Mouse (Mus musculus): Measurements from ENCODE around the gene Tfec.

Tfec gene

GRCm38 (mm10) chr6:16898251-16898862 is at the start of gene Tfec:
TSS of gene Tfec (minus strand) at chr6:16898441.
- DNase-seq (ENCODE audit: low spot score) = no peak

GRCm38 (mm10) chr6:16947837-16948236 is 49.6 kb upstream of the Tfec start:
- no peak for DNase-seq (ENCODE audit: low spot score)

- DNase-seq (ENCODE audit: low spot score) = no peak
These were observed 45.3 kb upstream of the Tfec start for GRCm38 (mm10) chr6:16943513-16943912.

GRCm38 (mm10) chr6:16942433-16942832 is 44.2 kb upstream of the Tfec start:
- no peak for DNase-seq (ENCODE audit: low spot score)

- no peak for DNase-seq (ENCODE audit: low spot score)
These were observed 32.8 kb upstream of the Tfec start for GRCm38 (mm10) chr6:16931059-16931458.

- no peak for DNase-seq (ENCODE audit: low spot score)
These were observed 21.9 kb upstream of the Tfec start for GRCm38 (mm10) chr6:16920111-16920656.

- no peak for DNase-seq (ENCODE audit: low spot score)
These were observed 6.4 kb downstream of the Tfec start for GRCm38 (mm10) chr6:16891819-16892218.

- DNase-seq (ENCODE audit: low spot score) = no peak
These were observed 14.5 kb downstream of the Tfec start for GRCm38 (mm10) chr6:16883537-16884307.

GRCm38 (mm10) chr6:16874021-16874542 is 24.2 kb downstream of the Tfec start:
- no peak for DNase-seq (ENCODE audit: low spot score)

- DNase-seq (ENCODE audit: low spot score) = no peak
These were observed 28.2 kb downstream of the Tfec start for GRCm38 (mm10) chr6:16870067-16870466.

- DNase-seq (ENCODE audit: low spot score) = no peak
These were observed 29.9 kb downstream of the Tfec start for GRCm38 (mm10) chr6:16868314-16868713.

- no peak for DNase-seq (ENCODE audit: low spot score)
These were observed 35.3 kb downstream of the Tfec start for GRCm38 (mm10) chr6:16862753-16863508.

- DNase-seq (ENCODE audit: low spot score) = no peak
These were observed 36.2 kb downstream of the Tfec start for GRCm38 (mm10) chr6:16862050-16862449.

GRCm38 (mm10) chr6:16855879-16856545 is 42.2 kb downstream of the Tfec start:
- DNase-seq (ENCODE audit: low spot score) = no peak

GRCm38 (mm10) chr6:16854977-16855376 is 43.3 kb downstream of the Tfec start:
- no peak for DNase-seq (ENCODE audit: low spot score)

GRCm38 (mm10) chr6:16846521-16846920 is 51.7 kb downstream of the Tfec start:
- DNase-seq (ENCODE audit: low spot score) = no peak

GRCm38 (mm10) chr6:16835631-16836030 is 62.6 kb downstream of the Tfec start:
- DNase-seq (ENCODE audit: low spot score) = no peak

- DNase-seq (ENCODE audit: low spot score) = no peak
These were observed 69.9 kb downstream of the Tfec start for GRCm38 (mm10) chr6:16828304-16828703.

- no peak for DNase-seq (ENCODE audit: low spot score)
These were observed 76.3 kb downstream of the Tfec start for GRCm38 (mm10) chr6:16821985-16822384.

- no peak for DNase-seq (ENCODE audit: low spot score)
These were observed 91.9 kb downstream of the Tfec start for GRCm38 (mm10) chr6:16806302-16806701.

GRCm38 (mm10) chr6:16797669-16798068 is 100.6 kb downstream of the Tfec start:
- DNase-seq (ENCODE audit: low spot score) = no peak

GRCm38 (mm10) chr6:16796914-16797313 is 101.3 kb downstream of the Tfec start:
- DNase-seq (ENCODE audit: low spot score) = no peak
